Mouse (Mus musculus) limb, embryonic 15.5 days (tissue): ENCODE data around the gene Olfr960. TPM values are rescaled to one million over a fixed set of nuclear protein-coding genes. Genes with fewer than 3 reads are reported as not detected.

Experiments
- ATAC-seq: fragments of 200-750 bp; cut with Nextera tagmentation; 2 replicates; pipeline ENCODE4 v1.8.0; 2017; ENCODE audit warnings: low read depth, moderate TSS enrichment; ENCODE audit not compliant: insufficient number of reproducible peaks, low FRiP score, low TSS enrichment
- H3K27ac ChIP-seq: fragments of 300-500 bp; sonication (generic); 2 replicates; pipeline ENCODE4 v1.5.1; 2015; ENCODE audit warnings: moderate library complexity, mild to moderate bottlenecking, inconsistent platforms
- H3K27me3 ChIP-seq: fragments of 300-500 bp; sonication (generic); 2 replicates; pipeline ENCODE4 v1.6.1; 2015; ENCODE audit warnings: inconsistent platforms
- H3K36me3 ChIP-seq: fragments of 300-500 bp; sonication (generic); 2 replicates; pipeline ENCODE4 v1.6.1; 2015; ENCODE audit warnings: inconsistent platforms
- H3K4me1 ChIP-seq: fragments of 300-500 bp; sonication (generic); 2 replicates; pipeline ENCODE4 v1.6.1; 2015; ENCODE audit warnings: inconsistent platforms
- H3K4me2 ChIP-seq: fragments of 300-500 bp; sonication (generic); 2 replicates; pipeline ENCODE4 v1.6.1; 2015; ENCODE audit warnings: mild to moderate bottlenecking, inconsistent platforms
- H3K4me3 ChIP-seq: fragments of 300-500 bp; sonication (generic); 2 replicates; pipeline ENCODE4 v1.5.1; 2015; ENCODE audit warnings: mild to moderate bottlenecking, inconsistent platforms
- H3K9ac ChIP-seq: fragments of 300-500 bp; sonication (generic); 2 replicates; pipeline ENCODE4 v1.6.1; 2015; ENCODE audit warnings: inconsistent platforms
- H3K9me3 ChIP-seq: fragments of 300-500 bp; sonication (generic); 2 replicates; pipeline ENCODE4 v1.6.1; 2016; ENCODE audit warnings: inconsistent platforms
- WGBS: fragments of 180-500 bp; shearing (Covaris S2); methylation state at CpG from one replicate; pipeline ENCODE4 v1.1.7; 2015; 5-methylcytosine and 5-hydroxymethylcytosine counted together
- polyA plus RNA-seq: library from polyadenylated mRNA; unstranded; fragments of >200 nt; fragmentation: Nextera tagmentation; extraction: Ambion mirVana; gene quantifications from 2 replicates; pipeline ENCODE4 v1.2.1, GENCODE M21; 2015

Olfr960 gene
- not detected in 2 replicates for polyA plus RNA-seq

GRCm38 (mm10) chr9:39621073-39621472 lies at the start of gene Olfr960:
Olfr960 (plus strand) TSS chr9:39621373.
- Histone ChIP-seq H3K9ac (no peak within 1 kb of the TSS), H3K27ac (no peak within 1 kb of the TSS), H3K9me3 (no peaks in the 10 kb centered on the region), H3K36me3 (no peaks in the 10 kb centered on the region), H3K4me2 (no peak within 1 kb of the TSS), H3K27me3 (no peaks in the 10 kb centered on the region), H3K4me3 (no peak within 1 kb of the TSS), H3K4me1 (no peaks in the 10 kb centered on the region)
- ATAC-seq, result no peak
- WGBS, result 55% methylated on average over 1 of the region's 1 CpGs

- ATAC-seq, result no peak
- Histone ChIP-seq H3K36me3 (no peaks in the 10 kb centered on the region), H3K9ac (no peak within 1 kb of the TSS), H3K27me3 (no peaks in the 10 kb centered on the region), H3K4me3 (no peak within 1 kb of the TSS), H3K4me2 (no peak within 1 kb of the TSS), H3K9me3 (no peaks in the 10 kb centered on the region), H3K4me1 (no peaks in the 10 kb centered on the region), H3K27ac (no peak within 1 kb of the TSS)
- 66% methylated on average over 3 of the region's 3 CpGs for WGBS
Observed at GRCm38 (mm10) chr9:39575469-39575868, 45.7 kb upstream of the Olfr960 start, which contains the start of gene Olfr959. Olfr959 (minus strand) TSS chr9:39575569.

DNA sequence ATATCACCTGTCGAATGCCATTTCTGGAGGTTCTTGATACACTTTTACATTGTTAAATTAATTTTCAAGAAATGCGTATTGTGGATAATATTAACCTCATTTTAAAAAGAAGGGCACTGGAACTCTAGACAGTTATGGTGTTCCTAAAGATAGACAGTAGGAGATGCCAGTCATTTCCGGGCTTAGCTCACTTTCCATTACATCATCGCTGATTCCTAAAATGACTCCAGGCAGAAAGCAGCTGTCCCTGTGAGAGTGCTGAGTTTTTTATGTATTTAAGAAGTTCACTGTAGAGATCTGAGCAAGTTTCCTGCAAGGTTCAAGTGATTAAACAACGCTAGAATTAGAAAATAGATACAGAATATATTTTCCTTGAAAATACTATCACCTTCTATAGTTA lies 44.1 kb upstream of the Olfr960 start:
- ATAC-seq, result no peak
- Histone ChIP-seq H3K27me3 (no peaks in the 10 kb centered on the region), H3K9me3 (no peaks in the 10 kb centered on the region), H3K4me1 (no peaks in the 10 kb centered on the region), H3K27ac (no peak overlapping the region), H3K4me3 (no peak overlapping the region), H3K9ac (no peak overlapping the region), H3K36me3 (no peaks in the 10 kb centered on the region), H3K4me2 (no peak overlapping the region)
- 81% methylated on average over 5 of the region's 5 CpGs for WGBS

- ATAC-seq, result peak; percentile 67; the same call in 1 of the 2 replicates
- H3K9me3 ChIP-seq, result no peaks in the 10 kb centered on the region
- H3K4me1 ChIP-seq, result peaks cover 7% of the 10 kb centered on the region; the same call in 1 of the 2 replicates
- under 1% methylated on average over 19 of the region's 19 CpGs for WGBS
- H3K27ac ChIP-seq, result peak overlapping the region; percentile 64
- H3K4me3 ChIP-seq, result peak overlapping the region; percentile 36
- no peaks in the 10 kb centered on the region for H3K36me3 ChIP-seq
- H3K4me2 ChIP-seq, result peak overlapping the region; percentile 73
- H3K9ac ChIP-seq, result 0 out of 2 replicates have a peak overlapping the region, but pooled peaks have one; percentile 21
- no peaks in the 10 kb centered on the region for H3K27me3 ChIP-seq
Observed at GRCm38 (mm10) chr9:39602536-39603332, 18.4 kb upstream of the Olfr960 start.

GRCm38 (mm10) chr9:39603333-39603845 lies 17.8 kb upstream of the Olfr960 start:
- Histone ChIP-seq H3K4me1 (peaks cover 7% of the 10 kb centered on the region; the same call in 1 of the 2 replicates), H3K27me3 (no peaks in the 10 kb centered on the region), H3K9ac (peak overlapping the region; percentile 21; the same call in 1 of the 2 replicates), H3K4me3 (peak overlapping the region; percentile 36), H3K36me3 (no peaks in the 10 kb centered on the region), H3K9me3 (no peaks in the 10 kb centered on the region), H3K27ac (peak overlapping the region; percentile 84), H3K4me2 (peak overlapping the region; percentile 73)
- ATAC-seq, result peak; percentile 68; the same call in 1 of the 2 replicates
- 0% methylated on average over 9 of the region's 9 CpGs for WGBS

- Histone ChIP-seq H3K36me3 (no peaks in the 10 kb centered on the region), H3K4me3 (peak within 1 kb of the TSS; percentile 36), H3K27ac (peak within 1 kb of the TSS; percentile 84), H3K9me3 (no peaks in the 10 kb centered on the region), H3K4me1 (peaks cover 7% of the 10 kb centered on the region; the same call in 1 of the 2 replicates), H3K27me3 (no peaks in the 10 kb centered on the region), H3K9ac (peak within 1 kb of the TSS; percentile 21; the same call in 1 of the 2 replicates), H3K4me2 (peak within 1 kb of the TSS; percentile 73)
- ATAC-seq, result peak; percentile 75; the same call in 1 of the 2 replicates
- WGBS, result under 1% methylated on average over 8 of the region's 8 CpGs
Observed at GRCm38 (mm10) chr9:39603999-39604453, 17.1 kb upstream of the Olfr960 start, which contains the start of gene AW551984. AW551984 (minus strand) TSS chr9:39604403.

- ATAC-seq, result no peak
- no peaks in the 10 kb centered on the region for H3K36me3 ChIP-seq
- no peak overlapping the region for H3K4me2 ChIP-seq
- H3K9ac ChIP-seq, result no peak overlapping the region
- H3K4me3 ChIP-seq, result no peak overlapping the region
- H3K4me1 ChIP-seq, result peaks cover 7% of the 10 kb centered on the region; the same call in 1 of the 2 replicates
- H3K27ac ChIP-seq, result no peak overlapping the region
- no peaks in the 10 kb centered on the region for H3K9me3 ChIP-seq
- H3K27me3 ChIP-seq, result no peaks in the 10 kb centered on the region
Observed at GRCm38 (mm10) chr9:39608497-39608896, 12.7 kb upstream of the Olfr960 start.

DNA sequence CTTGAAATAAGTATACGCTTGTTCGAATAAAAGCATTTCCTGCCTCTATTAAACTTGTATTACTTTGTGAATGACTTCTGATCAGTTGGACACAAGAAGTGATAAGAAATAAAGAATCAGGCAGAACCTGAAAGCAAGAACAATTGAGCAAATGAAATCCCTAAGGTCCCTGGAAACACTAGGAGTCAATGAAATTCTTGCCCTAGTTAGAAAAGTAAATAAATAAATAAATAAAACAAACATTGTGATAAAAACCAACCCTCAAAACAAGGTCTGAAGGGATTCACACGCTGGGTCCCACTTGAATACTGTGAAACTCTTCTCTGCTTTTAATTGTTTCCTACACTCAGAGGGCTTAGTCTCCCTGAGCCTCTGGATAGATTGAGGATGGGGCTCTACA lies 10.8 kb upstream of the Olfr960 start, which contains the start of gene Olfr148:
Olfr148 (plus strand) TSS at position 301 of the 400 bp plus-strand sequence.
- no peak within 1 kb of the TSS for H3K4me2 ChIP-seq
- no peak within 1 kb of the TSS for H3K4me3 ChIP-seq
- H3K27ac ChIP-seq, result no peak within 1 kb of the TSS
- no peaks in the 10 kb centered on the region for H3K9me3 ChIP-seq
- no peaks in the 10 kb centered on the region for H3K4me1 ChIP-seq
- H3K36me3 ChIP-seq, result no peaks in the 10 kb centered on the region
- H3K9ac ChIP-seq, result no peak within 1 kb of the TSS
- H3K27me3 ChIP-seq, result no peaks in the 10 kb centered on the region
- ATAC-seq, result no peak
- WGBS, result 75% methylated on average over 3 of the region's 3 CpGs

- H3K36me3 ChIP-seq, result no peaks in the 10 kb centered on the region
- ATAC-seq, result no peak
- no peak overlapping the region for H3K9ac ChIP-seq
- no peak overlapping the region for H3K4me3 ChIP-seq
- H3K9me3 ChIP-seq, result no peaks in the 10 kb centered on the region
- H3K27me3 ChIP-seq, result no peaks in the 10 kb centered on the region
- WGBS, result 58% methylated on average over 1 of the region's 1 CpGs
- H3K4me2 ChIP-seq, result no peak overlapping the region
- no peaks in the 10 kb centered on the region for H3K4me1 ChIP-seq
- H3K27ac ChIP-seq, result no peak overlapping the region
Observed at GRCm38 (mm10) chr9:39611953-39612352, 9.2 kb upstream of the Olfr960 start.

GRCm38 (mm10) chr9:39623783-39624182 lies 2.6 kb downstream of the Olfr960 start:
- Histone ChIP-seq H3K4me2 (no peak overlapping the region), H3K9me3 (no peaks in the 10 kb centered on the region), H3K4me1 (no peaks in the 10 kb centered on the region), H3K36me3 (no peaks in the 10 kb centered on the region), H3K27me3 (no peaks in the 10 kb centered on the region), H3K9ac (no peak overlapping the region), H3K27ac (no peak overlapping the region), H3K4me3 (no peak overlapping the region)
- WGBS, result 85% methylated on average over 3 of the region's 3 CpGs
- ATAC-seq, result no peak

GRCm38 (mm10) chr9:39624711-39625110 lies 3.5 kb downstream of the Olfr960 start:
- Histone ChIP-seq H3K4me3 (no peak overlapping the region), H3K27me3 (no peaks in the 10 kb centered on the region), H3K9ac (no peak overlapping the region), H3K36me3 (no peaks in the 10 kb centered on the region), H3K4me1 (no peaks in the 10 kb centered on the region), H3K27ac (no peak overlapping the region), H3K4me2 (no peak overlapping the region), H3K9me3 (no peaks in the 10 kb centered on the region)
- ATAC-seq, result no peak
- WGBS, result 41% methylated on average over 2 of the region's 2 CpGs

- H3K27me3 ChIP-seq, result no peaks in the 10 kb centered on the region
- no peak overlapping the region for H3K4me3 ChIP-seq
- no peak overlapping the region for H3K27ac ChIP-seq
- H3K4me1 ChIP-seq, result no peaks in the 10 kb centered on the region
- H3K4me2 ChIP-seq, result no peak overlapping the region
- H3K9me3 ChIP-seq, result no peaks in the 10 kb centered on the region
- H3K36me3 ChIP-seq, result no peaks in the 10 kb centered on the region
- H3K9ac ChIP-seq, result no peak overlapping the region
- 80% methylated on average over 2 of the region's 2 CpGs for WGBS
- no peak for ATAC-seq
Observed at GRCm38 (mm10) chr9:39629069-39629468, 7.9 kb downstream of the Olfr960 start.
